Mouse (Mus musculus): ENCODE data around the gene Gm20696.

- TF ChIP-seq CTCF (IDR thresholded peaks at IDR 0.05; ENCODE audit: low read depth, low read length) (no peak), GATA1 (IDR thresholded peaks at IDR 0.05; ENCODE audit: borderline replicate concordance, low read length) (no peak), POLR2AphosphoS5 (IDR thresholded peaks at IDR 0.05; ENCODE audit: insufficient replicate concordance, low read depth, low read length) (no peak)
These were observed 45.0 kb upstream of the Gm20696 start for GRCm38 (mm10) chr6:99711576-99712101.

Measured in G1E (cell line).